Comparison of ENCODE assay signal across 11 mouse cellular contexts in genomic region chr17:12307251-12308135, GRCm38 (mm10). TPM values are rescaled to one million over a fixed set of nuclear protein-coding genes. Genes with fewer than 3 reads are reported as not detected.
DNase-seq lines count a peak whose midpoint lies in the region; ATAC-seq and TF ChIP-seq lines count a peak whose summit lies in the region.
"Had no signal": no experiment of that assay in that cellular context is flagged by ENCODE, and none has a peak within 500 bp of the region (broad histone marks: within the 10 kb centered on the region; RNA-seq: fewer than 3 reads in every experiment).

No protein-coding gene starts in this region.

- peak overlapping the region; percentile 76 for H3K4me2 ChIP-seq in CH12.LX (ENCODE audit: insufficient read depth, low read depth, poor library complexity, severe bottlenecking)

- no peaks in the 10 kb centered on the region for H3K27me3 ChIP-seq in CH12.LX (replicated peaks)
- no peaks in the 10 kb centered on the region for H3K27me3 ChIP-seq in cerebellum, adult 2 months (ENCODE audit: control insufficient read depth, insufficient read depth, low read length)

- H3K36me3 ChIP-seq in CH12.LX (replicated peaks in 1 of 2; ENCODE audit: control insufficient read depth in 1 of 2, insufficient read depth in 1 of 2, low read length in 1 of 2): no peaks in the 10 kb centered on the region

- DNase-seq in layer of hippocampus, adult 9-11 months: peak; percentile 37
- DNase-seq in layer of hippocampus, postnatal 10 days (ENCODE audit: low spot score in 2 of 2): no peak
- DNase-seq in CH12.LX (ENCODE audit: extremely low read depth): peak; percentile 78
- peak; percentile 44 to 48 for DNase-seq in spleen, postnatal 36 days (ENCODE audit: low spot score in 2 of 2)
- DNase-seq in neural tube, embryonic 10.5 days (ENCODE audit: extremely low spot score, low spot score): no peak
- no peak for DNase-seq in cerebellum, postnatal 36 days
- DNase-seq in cerebellum, adult 2 months: no peak
- DNase-seq: gastrocnemius, postnatal 25 days; kidney, postnatal 10 days; right cerebral cortex, postnatal 14 days had no signal

- H3K4me1 ChIP-seq in CH12.LX (ENCODE audit: control insufficient read depth in 1 of 2, insufficient read depth in 2 of 2): peaks cover 14 to 59% of the 10 kb centered on the region in 2 experiments
- peaks cover 14% of the 10 kb centered on the region for H3K4me1 ChIP-seq in cerebellum, adult 2 months (ENCODE audit: control insufficient read depth, insufficient read depth, low read length)

- no peaks in the 10 kb centered on the region for H3K9me3 ChIP-seq in CH12.LX (replicated peaks; ENCODE audit: low read length)

- H3K79me2 ChIP-seq in CH12.LX (replicated peaks; ENCODE audit: control insufficient read depth, extremely low read depth, insufficient read depth, poor library complexity, severe bottlenecking): no peaks in the 10 kb centered on the region

- TF ChIP-seq EP300 in CH12.LX (IDR thresholded peaks at IDR 0.05; ENCODE audit: low read length): peak; percentile 62

- peak overlapping the region; percentile 18 to 31 (median 29) for H3K4me3 ChIP-seq in CH12.LX (replicated peaks in 1 of 3; ENCODE audit: low read depth in 2 of 3, low read length in 2 of 3, poor library complexity in 1 of 3)
- H3K4me3 ChIP-seq in cerebellum, adult 2 months (replicated peaks; ENCODE audit: insufficient read depth, low read depth, low read length): no peak overlapping the region

- peak overlapping the region; percentile 20 for H3K9ac ChIP-seq in CH12.LX (ENCODE audit: insufficient read depth, low read depth)

- 78% methylated on average over 20 of the region's 20 CpGs for WGBS in cerebellum, adult 2 months

- peak in 1 of 2 experiments; percentile 36; a peak in 2 of 4 replicates for TF ChIP-seq CTCF in CH12.LX (conservative IDR thresholded peaks at IDR 0.05 in 1 of 2, IDR thresholded peaks at IDR 0.05 in 1 of 2; ENCODE audit: low read depth in 2 of 2, low read length in 2 of 2)
- no peak for TF ChIP-seq CTCF in cerebellum, adult 2 months (IDR thresholded peaks at IDR 0.05; ENCODE audit: borderline replicate concordance, insufficient read depth, low read depth, low read length)

- TF ChIP-seq POLR2A in CH12.LX (IDR thresholded peaks at IDR 0.05; ENCODE audit: low read depth, low read length): no peak
- TF ChIP-seq POLR2A in cerebellum, adult 2 months (IDR thresholded peaks at IDR 0.05; ENCODE audit: borderline replicate concordance, insufficient read depth, low read length): no peak

- TF ChIP-seq RAD21 in CH12.LX (IDR thresholded peaks at IDR 0.05; ENCODE audit: low read depth, low read length): no peak; the same call in 1 of the 2 replicates

- ATAC-seq in granulocyte monocyte progenitor cell, adult 5-6 weeks (replicated peaks; ENCODE audit: poor library complexity, severe bottlenecking): peak; percentile 98

- in situ Hi-C loops in CH12.LX (cut with MboI; ENCODE audit: low pct_ligation_motif_present, low pct_unique_long_range_greater_than_20kb, low sequenced_read_pairs): no loop called here

- peak overlapping the region; percentile 47 for H3K27ac ChIP-seq in CH12.LX (ENCODE audit: insufficient read depth, low read depth)
- H3K27ac ChIP-seq in cerebellum, adult 2 months (ENCODE audit: insufficient read depth, low read length): no peak overlapping the region

- dilution Hi-C loops in CH12.LX (cut with MboI; ENCODE audit: extremely low pct_ligation_motif_present, extremely low pct_unique_long_range_greater_than_20kb, low sequenced_read_pairs): no loop called here

TF ChIP-seq in CH12.LX, 34 proteins besides CTCF, POLR2A, EP300 and RAD21:
- TF ChIP-seq USF1 (IDR thresholded peaks at IDR 0.05; ENCODE audit: low read depth, low read length): no peak
- 0 out of 2 replicates have a peak, but pooled peaks have one; percentile 25 for TF ChIP-seq NRF1 (IDR thresholded peaks at IDR 0.05; ENCODE audit: low read depth, low read length)
- TF ChIP-seq RCOR1 (conservative IDR thresholded peaks at IDR 0.05; ENCODE audit: low read depth, low read length): no peak
- TF ChIP-seq BHLHE40 (IDR thresholded peaks at IDR 0.05; ENCODE audit: low read depth, low read length): no peak; the same call in 1 of the 2 replicates
- no peak for TF ChIP-seq PAX5 (IDR thresholded peaks at IDR 0.05; ENCODE audit: low read length)
- TF ChIP-seq ZMIZ1 (IDR thresholded peaks at IDR 0.05; ENCODE audit: low read depth, low read length): no peak
- no peak; the same call in 1 of the 2 replicates for TF ChIP-seq SMC3 (IDR thresholded peaks at IDR 0.05; ENCODE audit: low read depth, low read length)
- no peak for TF ChIP-seq GABPA (IDR thresholded peaks at IDR 0.05; ENCODE audit: insufficient replicate concordance, low read depth, low read length)
- TF ChIP-seq NELFE (IDR thresholded peaks at IDR 0.05; ENCODE audit: low read depth, low read length): no peak
- no peak for TF ChIP-seq JUN (IDR thresholded peaks at IDR 0.05; ENCODE audit: insufficient read depth, low read depth, low read length)
- peak; percentile 65 for TF ChIP-seq IRF4 (IDR thresholded peaks at IDR 0.05; ENCODE audit: low read depth, low read length)
- no peak for TF ChIP-seq CHD1 (IDR thresholded peaks at IDR 0.05; ENCODE audit: low read depth, low read length)
- no peak for TF ChIP-seq TBP (conservative IDR thresholded peaks at IDR 0.05; ENCODE audit: low read depth, low read length)
- no peak for TF ChIP-seq KAT2A (IDR thresholded peaks at IDR 0.05; ENCODE audit: insufficient replicate concordance, low read length)
- no peak for TF ChIP-seq ZNF384 (IDR thresholded peaks at IDR 0.05; ENCODE audit: low read depth, low read length)
- no peak for TF ChIP-seq CHD2 (IDR thresholded peaks at IDR 0.05; ENCODE audit: low read length)
- 0 out of 2 replicates have a peak, but pooled peaks have one; percentile 17 for TF ChIP-seq TCF12 (IDR thresholded peaks at IDR 0.05; ENCODE audit: low read depth, low read length)
- TF ChIP-seq MXI1 (IDR thresholded peaks at IDR 0.05; ENCODE audit: low read depth, low read length): 0 out of 2 replicates have a peak, but pooled peaks have one; percentile 61
- peak; percentile 51; the same call in 1 of the 2 replicates for TF ChIP-seq ELF1 (IDR thresholded peaks at IDR 0.05; ENCODE audit: low read depth, low read length)
- TF ChIP-seq USF2 (conservative IDR thresholded peaks at IDR 0.05; ENCODE audit: low read depth, low read length): no peak
- no peak for TF ChIP-seq ZC3H11A (IDR thresholded peaks at IDR 0.05; ENCODE audit: low read depth, low read length)
- peak; percentile 91 for TF ChIP-seq MYC (IDR thresholded peaks at IDR 0.05; ENCODE audit: low read depth, low read length)
- TF ChIP-seq ETS1 (conservative IDR thresholded peaks at IDR 0.05; ENCODE audit: low read depth, low read length): peak; percentile 46
- 0 out of 2 replicates have a peak, but pooled peaks have one; percentile 45 for TF ChIP-seq MEF2A (IDR thresholded peaks at IDR 0.05; ENCODE audit: borderline replicate concordance, low read depth, low read length)
- TF ChIP-seq UBTF (IDR thresholded peaks at IDR 0.05; ENCODE audit: low read depth, low read length): peak; percentile 73
- peak; percentile 70 for TF ChIP-seq MAX (IDR thresholded peaks at IDR 0.05; ENCODE audit: low read length)

RNA-seq across cellular contexts. Expression of gene Map3k4, which starts 11.1 kb away (rescaled TPM):
- total RNA-seq in layer of hippocampus, postnatal 10 days (2021): 10 to 100 TPM; 35.6 to 49.9 TPM
- total RNA-seq in CH12.LX (2012; rRNA removed): 21.7 and 22.6 TPM in 2 replicates
- 12.7 and 14.8 TPM in 2 replicates for total RNA-seq in CH12.LX (2014; rRNA removed)
- 16.8 and 20.9 TPM in 2 replicates for polyA plus RNA-seq in CH12.LX (2012; ENCODE audit: insufficient read length, low read depth)
- 9.4 and 22.7 TPM in 2 replicates for total RNA-seq in granulocyte monocyte progenitor cell, adult 5-6 weeks (2014; fragmentation: Nextera tagmentation)
- 22.9 and 34.1 TPM in 2 replicates for total RNA-seq in granulocyte monocyte progenitor cell, adult 5-6 weeks (2017)
- polyA plus RNA-seq in cerebellum, adult 2 months (2012; rRNA removed): 32.2 and 33.4 TPM in 2 replicates

Comparison
In these comparisons a context has a peak if more than half of its experiments do, and no peak if none do; other contexts are left out.
1. DNase-seq: peak in layer of hippocampus, adult 9-11 months (single experiment), CH12.LX (single experiment) and spleen, postnatal 36 days (2 of 2); none in layer of hippocampus, postnatal 10 days (0 of 2), neural tube, embryonic 10.5 days (single experiment), cerebellum, postnatal 36 days (0 of 2) and cerebellum, adult 2 months (0 of 2).